Mouse (Mus musculus) cerebellum, adult 8-10 months (tissue): ENCODE data around the gene Ensa.
"Not testable (repeated sequence)": the region's sequence is repeated elsewhere in the genome, so short reads cannot be mapped to it uniquely, and the experiment has no call there.

ENCODE experiments used
- DNase-seq: peaks from one replicate; pipeline ENCODE4 v3.0.0; 2022

Gene Ensa

GRCm38 (mm10) chr3:95663969-95664608, 39.3 kb downstream of the Ensa start:
- no peak for DNase-seq

- no peak for DNase-seq
Observed at GRCm38 (mm10) chr3:95664940-95665352, 40.2 kb downstream of the Ensa start.

GRCm38 (mm10) chr3:95666124-95666844, 41.5 kb downstream of the Ensa start:
- DNase-seq: no peak

- no peak for DNase-seq
Observed at GRCm38 (mm10) chr3:95667521-95667920, 42.7 kb downstream of the Ensa start.

GRCm38 (mm10) chr3:95668026-95668425, 43.2 kb downstream of the Ensa start:
- no peak for DNase-seq

GRCm38 (mm10) chr3:95668589-95669308, 44.0 kb downstream of the Ensa start:
- no peak for DNase-seq

GRCm38 (mm10) chr3:95669309-95669665, 44.5 kb downstream of the Ensa start:
- DNase-seq: no peak

GRCm38 (mm10) chr3:95670419-95670818, 45.6 kb downstream of the Ensa start:
- not testable (repeated sequence) for DNase-seq

GRCm38 (mm10) chr3:95671201-95671600, 46.4 kb downstream of the Ensa start:
- no peak for DNase-seq

- no peak for DNase-seq
Observed at GRCm38 (mm10) chr3:95672461-95672860, 47.7 kb downstream of the Ensa start.

- DNase-seq: no peak
Observed at GRCm38 (mm10) chr3:95672861-95673706, 48.3 kb downstream of the Ensa start.

GRCm38 (mm10) chr3:95673707-95674211, 49.0 kb downstream of the Ensa start:
- no peak for DNase-seq

- no peak for DNase-seq
Observed at GRCm38 (mm10) chr3:95674236-95674635, 49.4 kb downstream of the Ensa start.

- no peak for DNase-seq
Observed at GRCm38 (mm10) chr3:95674812-95675211, 50.0 kb downstream of the Ensa start.

GRCm38 (mm10) chr3:95675301-95676092, 50.7 kb downstream of the Ensa start:
- DNase-seq: peak; percentile 57

GRCm38 (mm10) chr3:95676745-95677419, 52.1 kb downstream of the Ensa start:
- peak; percentile 54 for DNase-seq

- no peak for DNase-seq
Observed at GRCm38 (mm10) chr3:95677420-95678090, 52.8 kb downstream of the Ensa start.

GRCm38 (mm10) chr3:95679551-95679950, 54.8 kb downstream of the Ensa start:
- DNase-seq: no peak

- no peak for DNase-seq
Observed at GRCm38 (mm10) chr3:95680673-95681072, 55.9 kb downstream of the Ensa start.

GRCm38 (mm10) chr3:95681365-95681764, 56.6 kb downstream of the Ensa start:
- DNase-seq: no peak
